Mouse (Mus musculus) left cerebral cortex, postnatal 4 days (tissue): ENCODE measurements around the gene Cubn. TPM values are rescaled to one million over a fixed set of nuclear protein-coding genes. Genes with fewer than 3 reads are reported as not detected.

Experiments used
- DNase-seq: peaks from one replicate; pipeline ENCODE4 v3.0.0-alpha.2; 2022
- intact Hi-C: fragments of 180-260 bp; cut with DNase I; formaldehyde crosslinking; loops from one replicate; pipeline ENCODE4 v1.15.1; 2025
- total RNA-seq, 2 experiments: library from RNA; stranded (reverse); gene quantifications; 2 replicates each; pipeline ENCODE4 v1.2.3; 2021

Gene Cubn
- total RNA-seq, 2 experiments from 2014 or later = 0.54 to 0.62 TPM

DNA sequence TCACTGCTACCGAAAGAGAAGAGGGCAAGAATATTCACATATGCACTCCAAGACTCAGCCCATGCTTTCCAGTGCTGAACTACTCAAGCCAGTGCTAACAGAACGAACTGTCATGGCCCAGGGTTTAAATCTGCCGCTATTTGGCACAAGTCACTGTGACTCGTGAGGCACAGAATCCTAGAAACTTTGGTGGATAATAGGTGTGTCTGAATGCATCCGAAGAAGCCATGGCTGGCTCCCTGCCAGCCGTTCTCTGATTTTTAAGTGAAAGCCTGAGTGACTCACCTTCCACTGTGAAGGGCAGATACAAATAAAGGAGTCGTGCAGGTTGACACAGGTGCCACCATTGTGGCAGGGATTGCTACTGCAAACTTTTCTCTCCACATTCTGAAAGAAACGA lies 5.1 kb downstream of the Cubn start:
- DNase-seq = peak; percentile 10
- intact Hi-C loops = no loop called here

DNA sequence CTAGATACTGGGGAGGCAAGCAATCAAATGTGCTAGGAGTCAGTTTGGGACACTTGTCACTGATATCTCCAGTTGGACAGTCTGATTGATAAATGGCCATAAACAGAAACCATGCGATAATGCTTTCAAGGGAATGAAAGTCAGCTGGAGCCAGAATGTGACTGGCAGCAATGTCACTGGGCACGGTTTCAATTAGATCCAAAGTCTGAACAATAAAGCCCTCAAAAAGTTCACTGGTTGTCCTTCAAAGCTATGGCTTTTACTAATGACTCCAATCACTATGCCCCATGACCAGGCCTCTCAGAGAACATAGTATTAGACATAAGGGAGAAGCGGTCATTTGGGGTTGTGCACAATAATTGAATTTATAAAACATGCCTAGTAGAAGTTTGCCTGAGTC lies 7.0 kb downstream of the Cubn start:
- DNase-seq = no peak
- intact Hi-C loops = no loop called here

DNA sequence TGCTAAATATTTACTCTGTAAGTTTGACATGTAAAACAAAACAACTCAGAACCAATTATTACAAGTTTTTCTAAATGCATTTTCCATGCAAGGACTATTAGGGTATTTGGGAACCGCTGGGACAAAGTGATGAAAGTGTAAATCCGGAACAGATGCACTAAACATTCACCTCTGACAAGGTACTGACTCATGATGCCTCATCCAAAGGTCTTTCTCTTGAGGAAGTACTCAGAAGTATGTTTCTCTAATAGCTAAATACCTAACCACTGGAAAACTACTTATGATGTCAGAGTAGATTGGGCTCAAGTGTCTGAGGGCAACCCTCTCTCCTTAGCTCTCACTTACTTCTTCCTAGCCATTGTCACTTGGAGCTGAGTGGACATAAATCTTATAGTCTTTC lies 10.9 kb downstream of the Cubn start:
- intact Hi-C loops = no loop called here
- no peak for DNase-seq

DNA sequence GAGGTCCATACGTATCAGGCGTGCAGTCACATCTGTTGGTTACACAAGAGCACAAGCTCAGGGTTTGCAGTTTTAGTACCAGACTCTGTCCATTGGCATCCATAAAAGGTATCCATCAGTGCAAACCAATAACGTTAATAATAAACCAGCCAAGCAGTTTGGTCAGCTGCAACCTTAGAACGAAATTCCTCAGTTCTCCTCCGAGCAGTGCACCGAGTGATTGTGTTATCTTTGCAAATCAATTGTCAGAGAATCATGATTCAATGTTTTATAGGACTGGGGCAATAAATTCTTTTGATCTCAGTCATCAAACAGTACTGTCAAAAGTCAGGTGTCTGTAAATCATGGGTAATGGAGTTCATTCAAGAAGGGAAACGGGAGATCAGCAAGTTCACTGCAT lies 12.4 kb downstream of the Cubn start:
- intact Hi-C loops = no loop called here
- DNase-seq = no peak

DNA sequence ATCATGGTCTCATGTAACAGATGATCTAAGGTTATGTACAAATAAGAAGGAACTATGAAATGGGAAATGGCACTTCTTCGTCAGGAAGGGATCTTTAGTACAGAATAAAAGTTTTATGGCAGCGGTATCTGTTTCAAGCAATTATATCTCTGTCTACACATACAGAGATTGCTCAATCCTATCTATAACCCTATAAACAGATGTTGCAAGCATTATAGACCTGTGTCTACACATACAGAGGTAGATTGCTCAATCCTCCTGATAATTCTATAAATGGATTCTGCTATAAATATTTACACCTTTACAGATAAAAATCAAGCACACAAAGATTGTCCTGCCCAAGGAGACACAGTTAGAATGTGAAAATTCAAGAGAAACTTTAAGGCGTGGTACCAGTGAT lies 21.5 kb downstream of the Cubn start:
- no peak for DNase-seq
- intact Hi-C loops = no loop called here

DNA sequence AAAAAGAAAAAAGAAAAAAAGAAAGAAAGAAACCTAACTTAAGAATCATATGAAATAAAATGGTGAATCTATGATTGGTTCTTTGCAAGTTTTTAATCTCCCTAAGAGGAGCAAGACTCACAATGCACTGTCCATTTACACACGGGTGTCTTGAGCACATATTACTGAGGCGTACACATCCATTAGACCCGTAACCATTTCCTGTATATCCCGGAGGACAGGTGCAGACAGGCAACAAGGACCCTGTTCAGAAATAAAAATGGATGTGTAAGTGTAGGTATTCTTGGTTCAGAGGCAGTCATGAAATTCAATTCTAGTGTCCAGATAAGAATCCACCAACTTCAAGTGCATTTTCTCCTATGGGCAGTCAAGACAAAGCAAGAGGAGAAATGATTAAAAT lies 22.0 kb downstream of the Cubn start:
- DNase-seq = no peak
- intact Hi-C loops = no loop called here

DNA sequence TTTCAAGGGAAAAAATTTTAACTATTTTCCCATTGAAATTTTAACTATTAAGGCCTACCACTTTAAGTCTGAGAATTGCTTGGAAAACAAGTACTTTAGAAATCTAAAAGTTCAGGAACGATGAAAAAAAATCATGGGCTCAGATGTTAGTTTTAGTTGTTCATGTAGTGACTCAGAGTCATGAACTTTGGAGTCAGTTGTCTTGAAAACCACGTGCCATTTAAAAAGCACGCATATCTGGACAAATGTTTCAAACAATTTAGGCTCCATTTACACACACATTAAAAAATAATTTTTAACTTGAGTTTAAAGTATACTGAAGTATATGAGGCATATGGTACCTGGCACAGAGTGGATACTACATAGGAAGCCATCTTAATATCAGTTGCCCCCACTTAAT lies 24.9 kb downstream of the Cubn start:
- intact Hi-C loops = no loop called here

DNA sequence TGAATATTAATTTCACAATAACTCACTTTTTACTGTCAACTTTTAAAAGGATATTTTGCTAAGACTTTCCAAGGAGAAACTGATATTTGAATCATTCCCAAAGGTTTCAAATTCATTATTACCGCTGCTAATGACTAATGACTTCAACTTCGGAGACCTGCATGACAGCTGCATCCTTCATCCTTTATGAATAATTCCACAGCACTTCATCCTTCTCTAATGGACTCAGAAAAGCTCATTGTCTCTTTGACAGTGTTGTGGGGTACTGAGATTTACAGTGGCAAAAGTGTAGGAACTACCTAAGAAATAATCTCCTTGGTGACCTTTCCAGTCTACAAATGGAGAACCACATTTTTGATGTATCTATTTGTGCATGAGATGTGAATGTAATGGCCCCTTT lies 33.5 kb downstream of the Cubn start:
- DNase-seq = no peak
- intact Hi-C loops = no loop called here

More for the DNA sequence above, 24.9 kb downstream of the Cubn start:
- no peak for DNase-seq

DNA sequence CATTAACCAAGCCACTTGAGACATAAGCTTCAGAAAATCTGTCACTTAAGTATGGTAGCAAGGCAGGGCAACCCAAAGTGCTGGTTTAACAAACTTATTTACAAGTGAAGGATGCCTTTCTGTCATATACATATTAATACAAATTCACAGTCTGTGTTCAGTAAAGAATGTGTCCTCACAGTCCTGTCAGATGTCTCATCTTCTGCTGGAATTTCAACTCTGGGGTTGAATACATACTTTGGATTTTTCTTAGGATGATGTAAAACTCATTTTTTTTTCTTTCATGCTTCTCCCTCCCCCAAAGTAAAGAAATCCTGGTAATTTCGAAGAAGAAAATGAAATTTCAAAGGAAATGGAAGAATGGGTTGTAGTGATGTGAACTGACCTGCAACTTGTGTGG lies 34.8 kb downstream of the Cubn start:
- DNase-seq = no peak
- intact Hi-C loops = no loop called here

DNA sequence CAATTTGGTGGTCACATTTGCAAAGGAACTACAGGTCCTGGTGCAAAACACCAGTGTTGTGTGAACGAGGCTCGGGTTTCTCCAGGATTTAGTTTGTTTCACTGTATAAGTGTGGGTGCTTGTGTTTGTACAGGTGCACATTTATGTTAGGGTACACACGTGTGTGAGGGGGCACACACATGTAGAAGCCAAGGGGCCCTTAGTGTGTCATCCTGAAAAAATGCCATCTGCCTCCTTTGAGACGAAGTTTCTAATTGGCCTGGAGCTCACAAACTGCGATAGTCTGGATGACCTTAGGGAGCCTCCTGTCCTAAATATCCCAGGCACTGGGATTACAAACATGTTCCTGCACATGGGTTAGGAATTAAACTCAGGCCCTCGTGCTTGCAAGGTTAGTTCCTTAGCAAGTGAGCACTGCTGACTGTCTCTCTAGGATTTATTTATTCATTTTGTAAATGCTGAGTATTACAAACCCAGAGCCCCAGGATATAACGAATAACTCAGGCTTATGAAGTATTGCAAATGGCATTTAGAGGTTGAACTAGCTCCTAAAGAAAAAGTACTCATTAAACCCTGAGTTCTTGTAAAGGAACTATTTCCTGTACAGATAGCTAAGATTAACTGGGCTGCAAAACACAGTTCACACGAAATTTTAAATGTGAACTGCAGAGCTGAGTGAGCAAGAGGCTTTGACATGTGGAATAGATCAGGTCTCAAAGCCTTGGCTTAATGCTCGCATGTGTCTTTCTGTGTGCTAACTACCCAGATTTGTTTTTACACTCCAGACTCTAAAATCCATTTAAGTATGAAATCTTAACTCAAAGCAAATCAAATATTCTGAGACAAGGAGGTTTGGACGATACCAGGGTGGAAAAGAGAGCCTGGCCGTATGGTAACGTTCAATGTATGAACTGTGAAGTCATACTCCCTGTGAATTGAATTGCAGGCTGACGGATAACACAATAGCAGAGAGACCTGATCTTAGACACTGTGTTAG lies 39.8 kb downstream of the Cubn start:
- intact Hi-C loops = no loop called here
- DNase-seq = no peak

DNA sequence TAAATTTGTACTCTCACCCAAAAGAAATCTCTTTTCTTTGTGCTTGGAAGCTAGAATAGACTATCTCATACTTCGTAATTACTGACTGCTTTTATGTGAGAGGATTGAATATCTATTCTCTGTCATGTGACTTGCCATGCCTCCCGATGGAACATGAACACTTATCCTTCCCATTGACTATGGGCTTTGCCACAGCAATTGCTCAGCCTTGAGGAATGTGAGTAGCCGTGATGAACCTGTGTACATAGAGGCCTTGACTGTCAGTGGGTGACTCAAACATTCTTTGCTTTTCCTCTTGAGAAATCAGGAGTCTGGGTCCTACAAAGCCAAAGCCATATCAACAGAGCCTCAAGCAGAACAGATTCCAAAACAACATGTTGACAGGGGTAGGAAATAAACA lies 40.7 kb downstream of the Cubn start:
- no peak for DNase-seq
- intact Hi-C loops = no loop called here

DNA sequence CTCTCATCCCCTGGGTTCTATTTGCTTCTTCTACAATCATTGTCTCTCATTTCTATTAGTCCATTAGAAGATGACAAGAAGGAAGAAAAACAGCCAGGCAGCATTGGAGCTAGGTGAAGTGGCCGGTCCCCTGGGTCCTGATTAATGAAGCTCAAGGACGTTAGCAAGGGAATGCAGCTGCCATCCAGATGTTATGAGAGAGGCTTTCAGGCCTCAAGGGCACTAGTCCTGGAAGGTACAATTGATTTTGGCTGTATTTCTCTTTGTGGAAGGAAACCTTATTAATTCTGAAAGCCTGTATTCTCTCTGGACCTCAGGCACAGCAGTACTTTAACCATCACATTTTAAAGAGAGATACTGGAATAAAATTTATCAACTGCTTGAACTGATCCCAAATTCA lies 41.1 kb downstream of the Cubn start:
- DNase-seq = no peak
- intact Hi-C loops = no loop called here

DNA sequence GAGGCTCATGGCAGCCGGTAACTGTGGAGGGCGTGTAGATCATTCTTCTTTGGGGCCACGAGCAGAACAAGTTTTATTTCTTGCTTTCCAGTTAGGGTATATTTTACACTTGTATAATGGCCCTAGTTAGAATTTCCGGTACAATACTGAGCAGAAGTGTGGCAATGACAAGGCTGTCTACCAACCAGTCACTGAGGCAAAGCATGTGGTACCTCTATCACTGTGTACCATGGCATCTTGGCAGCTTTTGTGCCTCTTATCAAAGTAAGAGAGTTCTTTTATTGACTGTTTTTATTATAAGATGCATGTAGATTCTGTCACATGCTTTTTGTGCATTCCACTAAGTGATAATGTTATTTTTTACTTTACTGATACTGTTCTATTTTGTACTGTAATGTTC lies 46.5 kb downstream of the Cubn start:
- intact Hi-C loops = no loop called here
- DNase-seq = no peak

DNA sequence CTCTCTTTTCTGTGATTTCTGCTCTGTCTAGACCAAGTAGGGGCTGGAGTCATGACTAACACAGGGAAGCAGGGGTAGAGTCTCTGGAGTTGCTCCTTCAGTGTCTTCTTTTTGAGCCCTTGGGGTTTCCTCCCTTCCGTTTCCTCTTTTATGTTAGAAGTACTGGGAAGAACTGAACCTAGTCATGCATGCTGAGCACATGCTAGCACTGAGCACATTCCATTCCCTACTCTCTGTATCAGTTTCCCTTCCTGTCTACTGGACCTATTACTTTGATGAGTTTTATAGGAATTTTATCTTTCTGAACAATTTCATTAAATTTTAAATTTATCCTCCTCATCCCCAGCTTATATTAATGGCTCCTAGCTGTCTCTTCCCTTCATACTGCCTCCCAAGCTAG lies 52.6 kb downstream of the Cubn start:
- DNase-seq = no peak
- intact Hi-C loops = no loop called here

DNA sequence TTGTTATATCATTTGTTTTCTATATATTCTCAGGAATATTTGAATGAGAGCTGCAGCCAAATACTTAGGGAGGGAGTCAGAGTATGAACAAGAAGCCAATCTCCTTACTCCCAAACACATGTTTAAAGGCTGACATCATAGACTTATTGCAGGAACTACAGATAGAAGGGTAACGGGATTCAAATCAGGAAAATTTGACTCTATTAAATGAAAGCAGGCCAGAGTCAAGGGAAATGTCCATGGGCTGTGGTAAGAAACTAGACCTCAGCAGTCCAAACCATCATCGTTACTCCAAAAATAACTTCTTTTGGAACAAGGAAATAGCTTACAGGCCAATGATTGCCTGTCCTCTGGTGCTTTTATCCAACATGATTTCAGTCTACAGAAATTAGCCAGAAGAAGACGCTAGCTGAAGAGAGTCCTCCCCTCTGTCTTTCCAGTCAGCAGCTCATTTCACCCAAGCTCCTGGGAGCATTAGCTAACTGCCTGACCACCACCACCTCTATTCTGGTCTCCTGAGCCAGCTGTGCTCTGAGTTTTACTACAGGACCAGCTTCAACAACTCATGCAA lies 53.3 kb downstream of the Cubn start:
- intact Hi-C loops = no loop called here
- DNase-seq = no peak

DNA sequence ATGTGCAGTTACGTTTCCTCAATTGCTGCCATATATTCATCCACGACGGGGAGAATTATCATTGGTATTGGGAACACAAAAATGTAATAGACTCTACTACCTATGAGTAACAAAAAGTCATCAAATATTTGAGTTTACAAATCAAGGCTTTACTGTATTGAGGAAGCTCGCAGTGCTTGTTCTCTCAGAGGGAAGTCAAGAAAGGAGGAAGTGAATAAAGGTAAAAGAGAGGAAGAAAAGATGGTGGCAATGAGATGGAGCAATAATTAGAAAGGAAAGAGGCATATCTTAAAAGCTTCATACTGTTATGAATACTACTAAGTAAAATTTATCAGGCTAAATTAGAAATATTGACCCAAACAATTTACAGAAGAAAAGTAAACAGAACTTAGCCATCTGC lies 59.6 kb downstream of the Cubn start:
- no peak for DNase-seq
- intact Hi-C loops = no loop called here

DNA sequence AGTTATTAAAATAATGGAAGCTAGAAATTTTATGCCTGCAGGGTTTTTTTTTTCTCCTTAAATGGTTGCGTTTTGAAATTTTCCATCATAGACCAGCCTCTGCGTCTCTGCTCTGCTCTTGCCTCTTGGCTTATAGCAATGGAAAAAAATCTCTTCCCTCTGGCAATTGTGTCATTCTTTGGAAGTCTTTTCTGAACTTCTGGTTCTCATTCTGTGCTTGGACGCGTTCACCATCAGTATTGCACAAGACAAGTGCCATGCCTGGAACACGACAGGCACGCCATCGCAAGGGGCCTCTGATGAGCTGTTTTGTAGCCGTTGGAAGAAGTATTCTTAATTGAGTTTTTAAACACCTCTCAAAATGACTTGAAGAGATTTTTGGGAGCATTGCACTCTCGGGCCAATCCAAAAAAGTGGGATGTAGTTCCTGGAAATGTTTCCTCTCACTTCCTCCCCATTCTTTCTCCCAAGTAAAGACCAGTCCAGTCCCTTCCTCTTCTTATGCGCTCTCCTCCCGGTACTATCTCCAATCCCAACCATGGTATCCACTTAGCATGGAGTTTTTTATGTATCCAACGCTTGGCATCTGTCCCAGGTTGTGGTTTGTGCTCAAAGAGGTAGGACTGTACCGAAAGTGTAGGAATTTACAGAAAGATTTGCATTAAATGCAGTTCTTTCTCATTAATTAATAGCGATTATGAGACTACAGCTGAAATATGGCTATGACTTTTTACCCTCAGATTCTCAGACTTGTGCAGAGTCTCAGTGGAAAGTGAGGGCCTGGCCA lies 69.4 kb downstream of the Cubn start:
- DNase-seq = no peak
- intact Hi-C loops = no loop called here

DNA sequence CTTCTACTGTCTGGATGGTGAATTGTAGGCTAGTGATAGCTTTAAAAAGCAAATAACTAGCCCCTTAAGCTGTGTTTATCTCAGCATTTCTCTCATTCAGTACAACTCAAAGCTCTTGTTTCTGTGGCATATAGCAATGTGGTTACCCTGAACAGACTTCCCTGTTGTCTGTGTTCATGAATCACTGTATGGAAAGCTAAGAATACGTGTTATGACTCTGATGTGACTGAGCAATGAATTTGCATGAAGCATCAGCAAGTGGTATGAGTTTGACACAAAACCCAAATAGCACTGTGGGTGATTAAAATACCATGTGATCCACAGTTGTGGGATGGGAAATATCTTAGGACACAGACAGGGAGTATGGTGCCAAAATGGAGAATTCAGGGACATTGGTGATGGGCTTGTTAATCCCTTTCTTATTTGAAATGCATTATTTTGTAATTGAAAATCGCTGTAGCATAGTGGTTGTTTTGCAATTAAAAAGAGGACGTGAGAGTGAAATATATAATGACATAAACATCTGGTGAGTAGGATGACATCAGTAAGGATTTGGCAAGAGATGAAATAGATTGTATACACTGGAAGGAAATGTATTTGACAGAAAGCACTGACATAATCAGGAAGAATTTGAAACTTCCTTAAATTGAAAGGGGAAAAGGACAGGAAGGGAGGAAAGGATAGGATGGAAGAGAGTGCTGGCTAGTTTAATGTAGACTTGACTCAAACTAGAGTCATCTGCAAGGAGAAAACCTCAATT lies 74.7 kb downstream of the Cubn start:
- no peak for DNase-seq
- intact Hi-C loops = no loop called here

DNA sequence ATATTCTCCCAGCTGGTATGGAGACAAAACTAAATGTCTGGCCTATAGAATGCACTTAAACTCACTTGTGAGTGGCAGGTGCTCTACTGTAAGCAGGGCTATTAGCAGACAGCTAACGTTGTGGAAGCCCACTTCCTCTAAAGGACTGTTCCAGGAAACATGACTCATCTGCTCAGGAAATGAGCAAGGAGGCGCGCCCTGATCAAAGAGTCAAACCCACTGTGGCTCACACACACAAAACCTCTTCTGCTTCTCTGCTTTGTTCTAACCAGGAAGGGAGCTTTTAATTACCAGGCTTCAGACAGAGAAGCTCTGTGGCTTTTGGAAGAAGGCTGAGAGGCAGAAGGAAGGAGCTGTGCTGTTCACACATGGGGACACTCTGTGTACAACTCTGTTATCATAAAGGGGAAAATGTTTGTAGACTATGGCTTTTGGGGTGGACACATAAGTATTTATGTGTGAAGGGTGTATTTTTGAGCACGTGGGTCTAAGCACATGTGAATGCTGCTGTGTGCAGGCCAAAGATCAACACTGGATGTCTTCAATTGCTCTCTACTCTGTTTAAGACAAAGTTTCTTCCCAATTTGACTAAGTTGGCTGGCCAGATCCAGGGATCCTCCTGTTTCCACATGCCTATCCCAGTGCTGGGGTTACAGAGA lies 78.0 kb downstream of the Cubn start:
- intact Hi-C loops = no loop called here
- no peak for DNase-seq

DNA sequence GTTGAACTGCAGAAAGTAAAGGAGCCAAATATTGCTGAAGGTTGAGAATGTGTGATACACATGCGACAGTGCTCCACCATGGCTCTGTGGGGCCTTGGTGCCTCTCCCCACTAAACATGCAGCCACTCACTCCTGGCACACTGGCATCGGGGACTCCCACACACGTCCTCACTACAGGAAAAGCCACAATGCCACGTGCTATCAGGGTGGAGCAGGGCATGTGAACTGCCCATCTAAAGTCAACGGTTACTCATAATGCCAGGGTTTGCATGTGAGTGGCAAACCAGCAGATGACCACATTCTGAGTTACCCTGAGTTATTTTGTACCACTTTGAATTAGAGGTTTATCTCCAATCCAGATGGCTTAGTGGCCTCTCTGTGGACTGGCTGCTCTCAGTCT lies 81.0 kb downstream of the Cubn start:
- intact Hi-C loops = no loop called here
- no peak for DNase-seq
